Mouse (Mus musculus): ENCODE data around the gene Hnrnph1.
A peak's percentile ranks its signal among the peaks of the same experiment; 100 is the strongest.

Gene Hnrnph1

GRCm38 (mm10) chr11:50415563-50416241, 38.9 kb downstream of the Hnrnph1 start:
- no peak for DNase-seq

GRCm38 (mm10) chr11:50417856-50418255, 41.1 kb downstream of the Hnrnph1 start:
- no peak for DNase-seq

- no peak for DNase-seq
Observed at GRCm38 (mm10) chr11:50421461-50421860, 44.7 kb downstream of the Hnrnph1 start.

GRCm38 (mm10) chr11:50421934-50422780, 45.4 kb downstream of the Hnrnph1 start:
- peak; percentile 70 to 76 for DNase-seq

GRCm38 (mm10) chr11:50426056-50426455, 49.3 kb downstream of the Hnrnph1 start:
- DNase-seq: no peak

GRCm38 (mm10) chr11:50430277-50431133, 53.7 kb downstream of the Hnrnph1 start, which contains the start of gene Rufy1:
TSS of gene Rufy1 (minus strand) at chr11:50431125.
- DNase-seq: peak; percentile 89 to 90

GRCm38 (mm10) chr11:50431134-50432068, 54.6 kb downstream of the Hnrnph1 start:
- DNase-seq: peak in 1 of 2 experiments; percentile 41

- no peak for DNase-seq
Observed at GRCm38 (mm10) chr11:50432069-50432440, 55.3 kb downstream of the Hnrnph1 start.

GRCm38 (mm10) chr11:50432896-50433295, 56.1 kb downstream of the Hnrnph1 start:
- no peak for DNase-seq

All from lung, postnatal 4 days (tissue).